Mouse (Mus musculus): ENCODE measurements at regions not wholly inside any gene's neighbourhood (a gene's known extent, or its start where the extent isn't known, plus 50 kb on each side); places are given as distances from the start of the nearest gene placed in this dataset.

DNA sequence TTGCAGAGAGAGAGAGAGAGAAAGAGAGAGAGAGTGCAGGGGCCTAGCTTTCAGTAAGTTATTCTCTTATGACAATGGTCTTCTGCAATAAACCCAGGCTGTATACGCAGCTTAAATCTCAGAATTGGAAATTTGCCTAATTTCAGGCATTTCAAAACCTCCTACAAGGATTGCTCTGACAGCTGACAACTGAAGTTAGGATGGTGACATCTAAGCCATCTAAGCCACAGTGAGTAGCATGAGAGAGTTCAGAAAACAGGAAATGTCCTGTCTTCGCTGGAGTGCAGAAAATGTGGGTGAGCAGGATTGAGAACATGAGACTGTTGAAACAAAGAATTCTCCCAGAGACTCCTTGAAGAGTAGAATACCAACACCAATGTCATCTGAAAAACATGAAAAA, 56.8 kb downstream of the Fam110c start:
- WGBS = 49% methylated on average over 2 of the region's 2 CpGs
- H3K27me3 ChIP-seq (ENCODE audit: control insufficient read depth, insufficient read depth, low read depth, low read length) = no peaks in the 10 kb centered on the region
- no peak overlapping the region for H3K4me3 ChIP-seq (ENCODE audit: low read length)
- 0 out of 2 replicates have a peak, but pooled peaks cover 3% of the 10 kb centered on the region for H3K4me1 ChIP-seq (replicated peaks; ENCODE audit: control insufficient read depth, insufficient read depth, low read length)
- H3K4me2 ChIP-seq (ENCODE audit: low read depth, low read length) = no peak overlapping the region
- H3K27ac ChIP-seq (ENCODE audit: low read length) = no peak overlapping the region
- peak; percentile 79 for ATAC-seq (ENCODE audit: low read depth)
- H3K9me3 ChIP-seq (ENCODE audit: control insufficient read depth, low read length) = no peaks in the 10 kb centered on the region
- no peak overlapping the region for H3K9ac ChIP-seq (ENCODE audit: low read length)
- H3K36me3 ChIP-seq (ENCODE audit: control insufficient read depth, insufficient read depth, low read length) = no peaks in the 10 kb centered on the region

DNA sequence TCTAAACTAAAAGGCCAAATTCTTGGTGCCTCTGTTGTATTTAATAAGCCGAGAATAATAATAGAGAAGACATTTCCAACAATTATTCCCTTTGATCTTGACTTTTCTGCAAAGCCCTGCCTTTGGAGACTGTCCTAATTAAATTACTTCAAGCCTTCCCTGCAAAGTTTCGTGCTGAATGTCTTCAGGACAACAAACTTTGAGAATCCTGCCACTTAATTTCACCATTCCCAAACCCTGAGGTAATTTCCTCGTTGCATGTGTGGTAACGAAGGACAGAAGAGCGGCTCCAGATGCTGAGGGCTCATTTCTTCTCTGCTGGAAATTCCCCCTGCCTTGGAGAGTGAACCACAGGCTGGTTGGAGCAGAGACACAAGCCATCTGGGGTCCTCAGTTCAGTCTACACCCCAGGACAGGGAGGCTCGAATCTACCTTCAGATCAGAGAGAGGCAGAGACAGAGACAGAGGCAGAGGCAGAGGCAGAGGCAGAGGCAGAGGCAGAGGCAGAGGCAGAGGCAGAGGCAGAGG, 60.9 kb downstream of the Fam110c start:
- H3K27ac ChIP-seq (ENCODE audit: low read length) = no peak overlapping the region
- H3K4me2 ChIP-seq (ENCODE audit: low read depth, low read length) = no peak overlapping the region
- H3K27me3 ChIP-seq (ENCODE audit: control insufficient read depth, insufficient read depth, low read depth, low read length) = peaks cover 6% of the 10 kb centered on the region; the same call in 1 of the 2 replicates
- no peak for ATAC-seq (ENCODE audit: low read depth)
- WGBS = 73% methylated on average over 6 of the region's 6 CpGs
- H3K4me1 ChIP-seq (replicated peaks; ENCODE audit: control insufficient read depth, insufficient read depth, low read length) = peaks cover 11% of the 10 kb centered on the region
- no peak overlapping the region for H3K9ac ChIP-seq (ENCODE audit: low read length)
- no peak overlapping the region for H3K4me3 ChIP-seq (ENCODE audit: low read length)
- H3K36me3 ChIP-seq (ENCODE audit: control insufficient read depth, insufficient read depth, low read length) = no peaks in the 10 kb centered on the region
- no peaks in the 10 kb centered on the region for H3K9me3 ChIP-seq (ENCODE audit: control insufficient read depth, low read length)

- H3K4me2 ChIP-seq (ENCODE audit: low read depth, low read length) = no peak overlapping the region
Observed at GRCm38 (mm10) chr12:31136364-31136763, 62.7 kb downstream of the Fam110c start.

DNA sequence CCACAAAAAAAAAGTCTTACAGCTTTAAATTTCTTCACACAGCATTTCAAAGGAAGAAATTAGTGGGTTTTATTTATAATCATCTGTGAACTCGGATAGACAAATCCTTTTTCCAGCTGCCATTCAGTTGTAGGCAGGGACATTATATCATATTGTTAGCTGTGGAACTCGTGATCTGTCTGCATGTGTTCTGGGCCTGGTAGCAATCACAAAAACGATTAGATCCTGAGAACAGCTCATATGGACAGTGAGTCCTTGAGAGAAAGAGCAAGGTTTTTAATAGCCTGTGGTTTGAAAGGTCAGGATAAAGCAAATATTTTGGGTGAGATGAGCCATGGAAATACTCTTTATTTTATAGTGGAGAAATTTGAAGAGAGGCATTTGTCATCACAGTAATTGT, 63.2 kb downstream of the Fam110c start:
- H3K4me3 ChIP-seq (ENCODE audit: low read length) = no peak overlapping the region
- ATAC-seq (ENCODE audit: low read depth) = no peak
- H3K9me3 ChIP-seq (ENCODE audit: control insufficient read depth, low read length) = no peaks in the 10 kb centered on the region
- WGBS = 41% methylated on average over 3 of the region's 3 CpGs
- no peak overlapping the region for H3K4me2 ChIP-seq (ENCODE audit: low read depth, low read length)
- H3K27me3 ChIP-seq (ENCODE audit: control insufficient read depth, insufficient read depth, low read depth, low read length) = peaks cover 6% of the 10 kb centered on the region; the same call in 1 of the 2 replicates
- H3K4me1 ChIP-seq (replicated peaks; ENCODE audit: control insufficient read depth, insufficient read depth, low read length) = peaks cover 9% of the 10 kb centered on the region
- no peaks in the 10 kb centered on the region for H3K36me3 ChIP-seq (ENCODE audit: control insufficient read depth, insufficient read depth, low read length)
- no peak overlapping the region for H3K9ac ChIP-seq (ENCODE audit: low read length)
- H3K27ac ChIP-seq (ENCODE audit: low read length) = no peak overlapping the region

More at GRCm38 (mm10) chr12:31136364-31136763, 62.7 kb downstream of the Fam110c start:
- peaks cover 9% of the 10 kb centered on the region for H3K4me1 ChIP-seq (replicated peaks; ENCODE audit: control insufficient read depth, insufficient read depth, low read length)
- no peak overlapping the region for H3K9ac ChIP-seq (ENCODE audit: low read length)
- H3K4me3 ChIP-seq (ENCODE audit: low read length) = no peak overlapping the region
- WGBS = 56% methylated on average over 10 of the region's 10 CpGs
- ATAC-seq (ENCODE audit: low read depth) = no peak
- peaks cover 6% of the 10 kb centered on the region; the same call in 1 of the 2 replicates for H3K27me3 ChIP-seq (ENCODE audit: control insufficient read depth, insufficient read depth, low read depth, low read length)
- H3K9me3 ChIP-seq (ENCODE audit: control insufficient read depth, low read length) = no peaks in the 10 kb centered on the region
- H3K36me3 ChIP-seq (ENCODE audit: control insufficient read depth, insufficient read depth, low read length) = no peaks in the 10 kb centered on the region
- no peak overlapping the region for H3K27ac ChIP-seq (ENCODE audit: low read length)

GRCm38 (mm10) chr12:31137431-31137830, 63.8 kb downstream of the Fam110c start:
- H3K4me1 ChIP-seq (replicated peaks; ENCODE audit: control insufficient read depth, insufficient read depth, low read length) = peaks cover 9% of the 10 kb centered on the region
- ATAC-seq (ENCODE audit: low read depth) = no peak; the same call in 1 of the 2 replicates
- no peak overlapping the region for H3K4me2 ChIP-seq (ENCODE audit: low read depth, low read length)
- H3K27me3 ChIP-seq (ENCODE audit: control insufficient read depth, insufficient read depth, low read depth, low read length) = peaks cover 6% of the 10 kb centered on the region; the same call in 1 of the 2 replicates
- no peaks in the 10 kb centered on the region for H3K9me3 ChIP-seq (ENCODE audit: control insufficient read depth, low read length)
- 52% methylated on average over 5 of the region's 5 CpGs for WGBS
- no peak overlapping the region for H3K4me3 ChIP-seq (ENCODE audit: low read length)
- no peaks in the 10 kb centered on the region for H3K36me3 ChIP-seq (ENCODE audit: control insufficient read depth, insufficient read depth, low read length)
- H3K27ac ChIP-seq (ENCODE audit: low read length) = no peak overlapping the region
- no peak overlapping the region for H3K9ac ChIP-seq (ENCODE audit: low read length)

- Histone ChIP-seq H3K4me1 (replicated peaks; ENCODE audit: control insufficient read depth, insufficient read depth, low read length) (peaks cover 9% of the 10 kb centered on the region), H3K4me3 (ENCODE audit: low read length) (no peak overlapping the region), H3K27me3 (ENCODE audit: control insufficient read depth, insufficient read depth, low read depth, low read length) (peaks cover 9% of the 10 kb centered on the region), H3K9me3 (ENCODE audit: control insufficient read depth, low read length) (no peaks in the 10 kb centered on the region), H3K36me3 (ENCODE audit: control insufficient read depth, insufficient read depth, low read length) (no peaks in the 10 kb centered on the region), H3K9ac (ENCODE audit: low read length) (no peak overlapping the region), H3K4me2 (ENCODE audit: low read depth, low read length) (no peak overlapping the region), H3K27ac (ENCODE audit: low read length) (no peak overlapping the region)
- 39% methylated on average over 4 of the region's 4 CpGs for WGBS
- peak; percentile 97 for ATAC-seq (ENCODE audit: low read depth)
Observed at GRCm38 (mm10) chr12:31139853-31140252, 66.2 kb downstream of the Fam110c start.

GRCm38 (mm10) chr12:31143266-31143665, 69.6 kb downstream of the Fam110c start:
- WGBS = 75% methylated on average over 6 of the region's 6 CpGs
- H3K27ac ChIP-seq (ENCODE audit: low read length) = no peak overlapping the region
- H3K4me1 ChIP-seq (replicated peaks; ENCODE audit: control insufficient read depth, insufficient read depth, low read length) = peaks cover 11% of the 10 kb centered on the region
- H3K9ac ChIP-seq (ENCODE audit: low read length) = no peak overlapping the region
- no peaks in the 10 kb centered on the region for H3K9me3 ChIP-seq (ENCODE audit: control insufficient read depth, low read length)
- H3K36me3 ChIP-seq (ENCODE audit: control insufficient read depth, insufficient read depth, low read length) = no peaks in the 10 kb centered on the region
- peaks cover 4% of the 10 kb centered on the region for H3K27me3 ChIP-seq (ENCODE audit: control insufficient read depth, insufficient read depth, low read depth, low read length)
- H3K4me3 ChIP-seq (ENCODE audit: low read length) = no peak overlapping the region
- no peak overlapping the region for H3K4me2 ChIP-seq (ENCODE audit: low read depth, low read length)
- no peak for ATAC-seq (ENCODE audit: low read depth)

DNA sequence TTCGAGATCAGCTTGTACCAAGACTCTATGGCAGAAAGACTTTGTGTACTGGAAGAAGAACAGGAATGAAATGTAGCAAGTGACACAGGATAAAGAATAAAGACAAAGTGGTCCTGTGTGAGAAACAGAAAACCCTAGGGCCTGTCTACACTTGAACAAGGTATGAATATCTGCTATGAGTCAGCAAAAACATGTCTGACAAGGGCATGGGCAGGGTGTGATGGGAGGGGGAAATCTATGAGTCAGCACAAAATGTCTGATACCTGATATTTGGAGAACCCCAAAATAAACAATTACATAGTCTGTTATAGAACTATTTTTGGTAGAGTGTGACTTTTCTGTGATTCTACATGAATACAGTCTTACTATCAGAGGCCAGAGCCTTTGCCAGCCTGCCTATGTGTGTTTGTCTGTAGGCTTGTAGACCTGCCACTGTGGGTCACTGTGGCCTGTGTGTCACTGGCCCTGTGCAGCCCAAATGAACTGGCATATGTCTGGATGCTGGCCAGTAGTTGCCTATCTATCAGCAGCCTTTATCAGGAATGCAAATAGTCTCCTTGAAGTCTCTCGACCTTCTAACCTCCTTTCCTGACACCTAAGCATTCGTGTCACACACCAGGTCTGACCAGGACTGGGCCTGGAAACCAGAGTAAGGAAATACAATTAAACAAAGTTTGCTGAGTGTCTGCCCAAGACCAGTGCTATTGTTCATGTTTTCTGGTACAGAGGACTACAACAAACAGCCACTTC, 71.5 kb downstream of the Fam110c start:
- Histone ChIP-seq H3K9ac (ENCODE audit: low read length) (no peak overlapping the region), H3K27me3 (ENCODE audit: control insufficient read depth, insufficient read depth, low read depth, low read length) (peaks cover 3% of the 10 kb centered on the region; the same call in 1 of the 2 replicates), H3K4me1 (replicated peaks; ENCODE audit: control insufficient read depth, insufficient read depth, low read length) (peaks cover 19% of the 10 kb centered on the region), H3K4me3 (ENCODE audit: low read length) (no peak overlapping the region), H3K36me3 (ENCODE audit: control insufficient read depth, insufficient read depth, low read length) (no peaks in the 10 kb centered on the region), H3K27ac (ENCODE audit: low read length) (no peak overlapping the region; the same call in 1 of the 2 replicates), H3K9me3 (ENCODE audit: control insufficient read depth, low read length) (no peaks in the 10 kb centered on the region), H3K4me2 (ENCODE audit: low read depth, low read length) (no peak overlapping the region)
- 47% methylated on average over 3 of the region's 3 CpGs for whole genome bisulfite sequencing
- no peak for ATAC-seq (ENCODE audit: low read depth)

GRCm38 (mm10) chr12:31148417-31149356, 75.0 kb downstream of the Fam110c start:
- Histone ChIP-seq H3K4me3 (ENCODE audit: low read length) (no peak overlapping the region), H3K27ac (ENCODE audit: low read length) (peak overlapping the region; percentile 79), H3K36me3 (ENCODE audit: control insufficient read depth, insufficient read depth, low read length) (no peaks in the 10 kb centered on the region), H3K27me3 (ENCODE audit: control insufficient read depth, insufficient read depth, low read depth, low read length) (no peaks in the 10 kb centered on the region), H3K9ac (ENCODE audit: low read length) (no peak overlapping the region), H3K9me3 (ENCODE audit: control insufficient read depth, low read length) (no peaks in the 10 kb centered on the region), H3K4me1 (replicated peaks; ENCODE audit: control insufficient read depth, insufficient read depth, low read length) (peaks cover 19% of the 10 kb centered on the region), H3K4me2 (ENCODE audit: low read depth, low read length) (no peak overlapping the region)
- peak; percentile 91 for ATAC-seq (ENCODE audit: low read depth)
- 29% methylated on average over 11 of the region's 11 CpGs for WGBS
